Mouse (Mus musculus) heart, adult 18-20 months (tissue): ENCODE results near the gene 1810010H24Rik. TPM values are rescaled to one million over a fixed set of nuclear protein-coding genes. Genes with fewer than 3 reads are reported as not detected.
"Not testable (repeated sequence)": the region's sequence is repeated elsewhere in the genome, so short reads cannot be mapped to it uniquely, and the experiment has no call there.

Experiments
- DNase-seq, 2 experiments: peaks; one replicate each; pipeline ENCODE4 v3.0.0; 2021 to 2022; ENCODE audit warnings: mixed read lengths in 1 of 2
- total RNA-seq, 2 experiments: library from RNA; stranded (reverse); gene quantifications; 2 replicates each; pipeline ENCODE4 v1.2.3; 2021

1810010H24Rik gene
- total RNA-seq, 2 experiments from 2014 or later: 1.4 to 3.7 TPM

DNA sequence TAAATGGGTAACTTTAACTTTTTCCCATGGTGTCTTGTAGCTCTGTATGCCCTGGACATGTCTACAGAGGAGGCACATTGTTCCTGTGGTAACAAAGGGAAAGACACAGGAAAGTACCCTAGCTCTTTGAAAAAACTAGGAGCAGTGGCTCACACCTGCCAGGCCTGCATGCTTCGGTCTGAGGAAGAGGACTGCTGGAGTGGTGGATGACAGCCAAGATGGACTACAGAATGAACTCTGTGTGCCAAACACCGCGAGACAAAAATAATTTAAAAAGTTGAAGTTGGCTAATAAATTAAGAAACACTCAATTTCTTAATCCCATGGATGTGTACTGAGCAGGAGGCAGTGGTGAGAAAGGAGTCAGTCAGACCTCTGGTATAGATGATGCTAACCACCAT lies 15.9 kb downstream of the 1810010H24Rik start:
- DNase-seq: no peak

- no peak for DNase-seq
These were observed 17.9 kb downstream of the 1810010H24Rik start for GRCm38 (mm10) chr11:107043361-107043760.

- DNase-seq: peak; percentile 70 to 78
These were observed 18.8 kb downstream of the 1810010H24Rik start for GRCm38 (mm10) chr11:107044321-107044720.

GRCm38 (mm10) chr11:107045546-107045945 lies 20.1 kb downstream of the 1810010H24Rik start:
- no peak for DNase-seq

DNA sequence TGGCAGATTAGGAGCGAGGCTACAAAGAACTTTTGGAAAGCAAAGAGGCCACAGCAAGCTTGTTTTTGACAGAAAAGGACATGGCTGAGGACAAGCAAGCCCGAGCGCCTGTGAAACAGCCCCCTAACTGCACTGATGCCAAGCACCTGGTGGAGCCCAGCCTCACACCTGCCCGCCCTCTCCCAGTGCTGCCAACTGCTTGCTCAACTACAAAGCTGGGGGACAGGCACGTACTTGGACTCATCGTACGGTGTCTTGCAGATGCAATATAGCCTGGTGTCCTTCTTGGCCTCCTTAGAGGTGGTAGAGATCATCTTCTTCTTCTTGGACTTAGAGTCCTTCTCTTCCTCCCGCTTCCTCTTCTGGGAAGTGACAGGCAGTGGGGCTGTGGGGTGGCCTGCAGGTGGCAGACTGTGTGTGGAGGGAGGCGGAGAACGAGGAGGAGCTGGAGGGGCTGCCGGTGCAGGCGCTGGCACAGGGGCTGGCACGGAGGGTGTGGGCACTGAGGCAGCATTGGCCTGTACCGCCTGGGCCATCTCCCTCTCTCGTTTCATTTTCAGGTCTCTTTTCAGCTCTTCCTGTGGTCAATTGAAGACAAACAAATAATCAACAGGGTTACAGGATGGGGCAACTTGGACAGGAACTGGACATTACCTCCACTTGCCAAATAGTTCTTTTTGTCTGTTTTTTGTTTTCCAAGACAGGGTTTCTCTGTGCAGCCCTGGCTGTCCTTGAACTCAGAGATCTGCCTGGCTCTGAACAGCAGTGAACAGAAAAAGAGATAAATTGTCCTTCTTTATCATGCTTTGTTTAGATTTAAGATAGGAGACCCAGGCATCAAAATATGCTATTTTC lies 21.5 kb downstream of the 1810010H24Rik start:
- DNase-seq: no peak

DNA sequence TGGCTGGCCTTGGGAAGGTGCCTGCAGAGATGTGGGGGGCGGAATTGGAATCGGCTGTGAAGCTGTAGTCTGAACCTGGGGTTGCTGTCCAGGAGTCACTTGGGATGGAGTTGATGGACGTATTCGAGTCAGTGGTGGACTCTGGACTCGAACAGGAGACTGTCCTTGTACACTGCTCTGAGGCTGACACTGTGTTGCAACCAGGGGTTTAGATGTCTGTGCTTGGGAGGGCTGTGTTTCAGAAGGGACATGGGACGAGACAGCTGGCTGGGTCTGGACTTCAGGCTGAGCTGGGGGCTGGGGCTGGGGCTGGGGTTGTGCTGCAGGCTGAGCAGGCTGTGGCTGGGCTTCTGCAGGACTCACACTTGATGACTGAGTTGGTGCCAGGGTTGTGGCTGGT lies 29.4 kb downstream of the 1810010H24Rik start:
- DNase-seq: no peak

DNA sequence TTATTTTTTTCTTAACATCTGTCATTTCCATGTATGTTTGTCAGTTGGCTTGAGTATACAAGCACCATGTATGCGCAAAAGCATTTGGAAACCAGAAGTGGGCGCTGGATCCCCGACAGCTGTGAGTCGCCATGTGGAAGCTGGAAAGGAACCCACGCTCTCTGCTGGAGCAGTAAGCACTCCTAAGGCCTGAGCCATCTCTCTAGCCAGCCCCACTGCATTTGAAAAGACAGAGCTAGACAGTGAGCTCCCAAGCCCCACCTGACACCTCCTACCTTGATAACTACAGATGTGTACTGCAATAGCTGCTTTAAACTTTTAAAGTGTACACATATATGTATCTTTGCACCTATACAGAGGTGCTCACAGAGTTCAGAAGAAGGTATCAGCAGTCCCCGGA lies 31.9 kb downstream of the 1810010H24Rik start:
- no peak for DNase-seq

DNA sequence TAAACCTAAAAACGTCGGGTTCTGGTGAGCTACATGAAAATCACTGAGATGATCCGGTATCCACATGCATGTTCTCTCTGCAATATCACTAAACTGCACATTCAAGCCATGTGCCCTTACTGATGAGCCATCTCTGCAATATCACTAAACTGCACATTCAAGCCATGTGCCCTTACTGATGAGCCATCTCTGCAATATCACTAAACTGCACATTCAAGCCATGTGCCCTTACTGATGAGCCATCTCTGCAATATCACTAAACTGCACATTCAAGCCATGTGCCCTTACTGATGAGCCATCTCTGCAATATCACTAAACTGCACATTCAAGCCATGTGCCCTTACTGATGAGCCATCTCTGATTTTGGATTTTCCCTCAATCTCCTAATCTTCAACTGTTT lies 34.2 kb downstream of the 1810010H24Rik start:
- not testable (repeated sequence) for DNase-seq

DNA sequence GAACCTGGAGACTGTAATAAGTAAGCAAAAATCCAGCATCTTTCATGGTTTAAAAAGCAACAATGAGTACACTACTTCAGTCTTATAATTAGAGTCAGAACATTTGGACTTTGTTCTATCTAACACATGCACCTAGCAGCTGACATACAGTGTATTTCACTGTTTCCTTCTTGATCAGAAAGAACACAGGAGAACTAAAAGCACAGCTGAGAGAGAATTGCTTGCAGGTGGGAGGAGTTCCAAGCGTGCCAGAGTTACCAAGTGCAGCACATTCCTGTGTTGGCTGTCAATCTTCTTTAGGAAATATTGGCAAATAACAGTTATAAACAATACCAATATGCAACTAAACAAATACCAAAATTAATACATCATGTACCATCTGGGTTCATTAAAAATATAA lies 35.5 kb downstream of the 1810010H24Rik start:
- no peak for DNase-seq

DNA sequence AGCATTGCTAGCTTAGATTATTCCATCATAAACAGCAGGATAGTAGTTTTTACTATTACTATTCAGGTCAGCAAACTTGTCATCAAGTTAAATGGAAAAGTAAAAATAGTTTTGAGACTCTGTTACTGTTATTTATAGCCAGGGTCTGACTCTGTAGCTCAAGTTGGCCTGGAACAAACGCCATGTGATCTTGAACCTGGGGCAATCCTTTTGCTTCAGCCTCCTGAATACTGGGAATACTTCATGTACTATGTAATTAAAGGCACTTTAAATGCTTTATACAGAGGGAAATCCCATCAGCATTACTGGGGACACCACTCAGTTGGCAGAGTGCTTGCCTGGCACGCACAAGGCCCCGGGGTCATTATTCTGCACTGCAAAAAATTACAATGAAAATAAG lies 37.6 kb downstream of the 1810010H24Rik start:
- peak; percentile 32 to 36 for DNase-seq

GRCm38 (mm10) chr11:107064590-107064989 lies 39.1 kb downstream of the 1810010H24Rik start:
- DNase-seq: no peak

DNA sequence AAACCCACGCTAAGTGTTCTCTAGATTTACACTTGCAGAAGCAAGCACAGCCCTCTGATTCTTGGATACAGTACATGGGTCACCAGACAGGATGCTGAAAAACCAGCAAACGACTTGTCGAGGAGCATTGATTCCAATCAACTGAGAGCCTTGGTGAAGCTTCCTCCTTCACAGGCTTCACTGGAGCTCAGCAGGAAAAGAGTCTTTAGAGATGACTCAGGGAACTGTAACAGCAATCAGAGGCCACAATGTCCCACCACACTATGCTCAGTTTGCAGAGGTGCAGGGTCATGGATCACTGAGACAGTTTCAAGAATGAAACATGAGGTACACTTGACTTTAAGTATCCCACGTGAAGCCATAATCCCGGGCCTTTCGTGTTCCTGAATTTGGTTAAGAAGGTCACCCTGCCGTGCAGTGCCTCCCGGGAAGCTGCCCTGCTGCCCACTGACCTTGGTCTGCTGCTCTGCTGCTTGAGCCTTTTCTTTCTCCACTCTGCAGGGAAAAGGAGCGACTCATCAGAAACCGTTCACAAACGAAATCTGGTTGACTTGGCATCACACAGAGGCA lies 39.8 kb downstream of the 1810010H24Rik start:
- no peak for DNase-seq

Other genes starting within 250 kb of the 1810010H24Rik start
- gene Polg2, start 246.1 kb upstream of the 1810010H24Rik start, total RNA-seq: 1 to 10 TPM; 3.5 to 4.6 TPM
- gene Ddx5, start 236.5 kb upstream of the 1810010H24Rik start, total RNA-seq: 100 to 1,000 TPM; 291 to 328 TPM
- 1 to 10 TPM; 3.8 to 5.3 TPM for gene Cep95, start 236.4 kb upstream of the 1810010H24Rik start, total RNA-seq
- gene Smurf2, start 105.0 kb upstream of the 1810010H24Rik start, total RNA-seq: 10 to 100 TPM; 36.1 to 37.0 TPM
- 10 to 100 TPM; 70.1 to 72.1 TPM for gene Kpna2, start 26.1 kb upstream of the 1810010H24Rik start, total RNA-seq
- 10 to 100 TPM; 27.9 to 31.3 TPM for gene Bptf, start 106.4 kb downstream of the 1810010H24Rik start, total RNA-seq
- gene Nol11, start 163.7 kb downstream of the 1810010H24Rik start, total RNA-seq: 10 to 100 TPM; 17.8 to 18.5 TPM